Mouse (Mus musculus): ENCODE results near the gene L3hypdh.

DNA sequence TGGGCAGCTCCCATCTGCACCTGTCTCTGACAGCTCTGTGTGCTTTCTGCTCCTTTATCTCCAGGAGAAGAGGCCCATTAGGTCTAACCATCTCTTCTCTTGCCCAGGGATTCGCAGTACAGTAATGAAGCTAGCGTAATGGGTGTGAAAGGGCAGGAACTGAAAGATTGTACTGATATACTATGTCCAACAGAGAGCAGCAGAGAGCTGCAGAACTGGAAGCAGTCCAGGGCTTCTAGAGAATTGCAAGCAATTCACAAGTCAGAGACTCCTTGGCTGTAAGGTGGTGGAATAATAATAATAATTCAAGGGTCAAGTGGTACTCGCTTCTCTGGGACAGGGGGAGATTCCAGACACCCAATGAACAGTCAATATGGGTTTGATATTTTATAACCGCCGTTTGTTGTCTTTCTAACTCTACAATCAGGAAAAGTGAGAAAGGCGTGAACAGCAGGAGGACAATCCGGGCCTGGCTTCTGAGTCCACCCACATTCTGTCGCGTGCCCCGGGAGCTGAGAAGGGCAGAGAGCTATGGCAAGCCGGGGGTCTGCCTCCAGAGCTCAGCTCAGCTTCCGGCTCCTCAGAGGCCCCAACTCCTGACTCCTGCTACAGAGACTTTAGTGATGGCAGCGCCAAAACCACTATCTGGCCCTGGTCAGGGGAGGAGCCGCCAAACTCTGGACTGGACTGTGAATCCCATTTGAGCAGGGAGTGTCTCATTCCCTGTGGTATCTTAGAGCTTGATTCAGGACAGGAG lies 19.5 kb upstream of the L3hypdh start:
- TF ChIP-seq CTCF (IDR thresholded peaks at IDR 0.05; ENCODE audit: borderline replicate concordance, insufficient read depth, low read depth, low read length) (peak; percentile 71), POLR2A (IDR thresholded peaks at IDR 0.05; ENCODE audit: borderline replicate concordance, insufficient read depth, low read length) (no peak)

All from cerebellum, adult 2 months (tissue).